Mouse (Mus musculus) mouse trophoblast stem cell (cell line): ENCODE measurements at regions not wholly inside any gene's neighbourhood (a gene's known extent, or its start where the extent isn't known, plus 50 kb on each side); places are given as distances from the start of the nearest gene placed in this dataset.

ENCODE experiments used
- in situ Hi-C, 2 experiments: fragments of 300-500 bp; cut with MseI, MboI; formaldehyde crosslinking; loops; 2 replicates in 1 of 2; 3 replicates in 1 of 2; pipeline ENCODE4 v1.15.1; 2025

DNA sequence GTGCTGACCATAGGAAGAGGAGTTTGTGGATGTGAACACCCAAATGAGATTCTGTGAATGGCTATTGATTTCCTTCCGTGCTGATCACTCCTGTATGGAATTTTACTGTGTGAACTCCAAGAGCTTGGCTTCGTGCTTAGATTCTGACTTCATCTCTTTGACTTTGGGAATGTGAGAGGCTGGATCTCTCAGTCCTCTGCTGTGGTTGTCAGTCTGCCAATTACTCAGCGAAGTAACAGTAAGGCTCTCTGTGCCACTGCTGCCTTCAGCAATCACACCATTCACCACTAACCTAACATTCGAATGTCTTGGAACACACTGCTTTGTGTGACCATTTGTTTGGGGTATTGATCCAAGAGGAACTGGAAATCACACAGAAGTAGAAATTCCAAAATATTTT lies 291.5 kb downstream of the Gm21750 start:
- in situ Hi-C loops = no loop called here

DNA sequence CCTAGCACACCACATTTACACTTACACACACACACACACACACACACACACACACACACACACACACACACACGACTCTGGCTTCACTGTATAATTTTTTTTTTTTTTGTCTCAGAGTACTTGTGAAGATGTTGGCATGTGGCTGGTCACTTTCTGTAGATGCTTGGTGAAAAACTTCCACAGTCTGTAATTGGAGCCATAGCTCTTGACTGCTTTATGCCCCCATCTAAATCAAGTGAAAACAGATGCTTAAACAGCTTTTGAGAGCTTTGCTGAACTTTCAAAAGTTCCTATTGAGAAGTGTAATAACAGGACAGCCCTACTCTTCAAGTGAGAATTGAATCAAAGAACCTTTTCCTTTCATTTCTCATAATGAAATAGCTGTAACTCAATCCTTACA lies 317.7 kb downstream of the Gm21750 start:
- in situ Hi-C loops = no loop called here

DNA sequence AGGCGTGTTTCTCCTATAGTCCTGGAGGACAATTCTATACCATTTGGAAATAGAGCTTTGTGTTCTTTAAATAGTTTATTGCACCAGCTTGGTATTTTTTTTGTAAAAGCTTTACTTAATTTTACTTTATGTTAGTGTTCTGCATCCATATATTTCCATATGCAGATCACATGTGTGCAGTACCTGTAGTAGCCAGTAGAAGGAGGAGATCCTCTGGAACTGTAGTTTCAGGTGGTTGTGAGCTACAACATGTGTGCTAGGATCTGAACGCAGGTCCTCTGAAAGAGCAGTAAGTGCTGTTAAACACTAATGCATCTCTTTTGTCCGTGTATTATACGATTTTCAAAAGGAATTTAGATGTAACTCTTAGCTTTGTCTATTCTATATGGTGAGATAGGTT lies 335.2 kb downstream of the Gm21750 start:
- in situ Hi-C loops = no loop called here

DNA sequence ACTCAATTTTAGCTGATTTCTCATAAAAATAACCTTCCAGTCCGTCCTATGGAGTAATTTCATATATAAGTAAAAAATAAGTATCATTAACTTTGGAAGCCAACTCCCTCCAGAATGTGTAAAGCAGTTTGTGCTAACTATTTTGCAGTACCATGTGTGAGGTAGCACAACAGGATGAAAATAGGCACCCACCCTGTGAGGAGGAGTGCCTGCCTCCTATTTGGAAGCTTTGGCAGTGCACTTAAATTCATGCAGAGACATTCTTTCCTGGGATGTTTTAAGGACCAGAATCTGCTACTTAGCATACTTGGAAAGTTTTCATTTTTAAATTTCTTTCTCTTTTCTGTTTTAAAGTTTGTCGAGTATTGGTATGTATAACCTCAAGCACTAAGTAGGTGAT lies 336.8 kb downstream of the Gm21750 start:
- in situ Hi-C loops = no loop called here

DNA sequence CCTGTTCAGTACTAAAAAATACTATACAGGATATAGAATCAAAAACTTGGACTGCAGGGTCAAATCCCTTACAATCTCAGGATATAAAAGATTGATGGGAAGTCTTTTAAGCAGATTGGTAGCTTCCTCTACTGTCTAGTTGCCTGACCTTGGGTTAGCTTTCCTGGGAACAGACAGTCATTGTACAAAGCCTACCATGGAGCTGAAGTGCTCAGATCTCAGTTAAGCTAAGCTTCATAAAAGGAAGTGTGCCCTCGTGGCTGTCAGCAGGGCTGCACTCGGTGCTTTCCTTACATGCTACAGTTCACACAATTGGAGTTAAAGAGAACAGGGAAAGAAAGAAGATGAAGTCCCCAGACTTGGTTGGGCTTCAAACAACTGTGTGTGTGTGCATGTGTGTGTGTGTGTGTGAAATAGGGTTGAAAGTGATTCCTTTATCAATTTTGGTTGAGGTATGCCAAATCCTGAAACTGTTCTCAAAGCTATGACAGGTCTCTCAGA lies 338.4 kb downstream of the Gm21750 start:
- in situ Hi-C loops = no loop called here

DNA sequence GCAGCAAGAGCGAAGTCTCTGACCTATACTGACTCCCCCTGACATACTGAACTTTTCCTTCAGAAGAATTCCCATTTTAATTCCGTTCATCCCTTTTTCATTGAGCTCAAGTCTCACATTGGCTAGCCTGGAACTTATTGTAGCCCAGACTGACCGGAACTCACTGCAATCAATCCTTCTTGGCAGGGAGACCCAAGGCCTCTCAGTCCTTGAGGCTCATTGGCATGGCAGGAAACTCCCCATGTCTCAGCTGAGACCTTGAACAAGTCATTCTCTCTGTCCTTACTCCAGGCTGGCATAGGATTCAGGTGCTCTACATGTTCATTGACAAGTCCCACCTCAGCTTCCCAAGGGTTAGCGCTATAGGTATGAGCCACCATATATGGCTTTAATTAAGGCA lies 345.9 kb downstream of the Gm21750 start:
- in situ Hi-C loops = no loop called here

DNA sequence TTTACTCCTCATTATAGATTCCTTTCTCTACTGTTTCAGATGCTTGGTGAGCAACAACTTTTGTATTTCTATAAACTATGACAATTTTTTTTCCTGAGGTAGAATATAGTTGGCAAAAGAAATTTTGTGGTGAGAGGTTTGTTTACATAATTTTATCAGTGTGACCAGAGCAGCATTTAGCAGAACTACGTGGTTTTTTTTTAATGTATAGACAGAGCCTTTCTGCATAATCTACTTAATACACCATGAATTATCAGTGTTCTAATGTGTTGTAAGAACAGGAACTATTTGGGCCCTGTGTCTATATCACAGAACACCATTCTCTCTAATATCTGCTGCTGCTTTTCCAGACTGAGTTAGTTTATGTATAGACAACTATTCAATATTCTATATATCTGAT lies 350.5 kb downstream of the Gm21750 start:
- in situ Hi-C loops = no loop called here

DNA sequence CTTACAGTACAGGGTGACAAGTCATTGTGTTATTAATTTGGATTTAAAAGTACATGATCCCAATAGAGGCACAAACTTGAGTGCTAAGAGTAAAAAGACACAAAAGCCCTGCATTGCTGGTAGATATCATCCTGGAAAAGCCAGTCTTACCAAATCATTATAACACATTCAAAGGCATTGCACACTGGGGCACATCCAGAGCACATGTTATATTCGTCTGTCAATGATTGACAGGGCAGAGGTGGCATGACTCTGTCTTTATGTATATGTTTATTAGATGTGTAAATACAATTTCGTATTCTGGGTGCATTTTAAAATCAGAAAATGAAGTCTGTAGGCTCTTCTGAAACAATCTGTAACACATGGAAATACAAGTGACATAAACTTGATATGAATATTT lies 358.4 kb downstream of the Gm21750 start:
- in situ Hi-C loops = no loop called here

DNA sequence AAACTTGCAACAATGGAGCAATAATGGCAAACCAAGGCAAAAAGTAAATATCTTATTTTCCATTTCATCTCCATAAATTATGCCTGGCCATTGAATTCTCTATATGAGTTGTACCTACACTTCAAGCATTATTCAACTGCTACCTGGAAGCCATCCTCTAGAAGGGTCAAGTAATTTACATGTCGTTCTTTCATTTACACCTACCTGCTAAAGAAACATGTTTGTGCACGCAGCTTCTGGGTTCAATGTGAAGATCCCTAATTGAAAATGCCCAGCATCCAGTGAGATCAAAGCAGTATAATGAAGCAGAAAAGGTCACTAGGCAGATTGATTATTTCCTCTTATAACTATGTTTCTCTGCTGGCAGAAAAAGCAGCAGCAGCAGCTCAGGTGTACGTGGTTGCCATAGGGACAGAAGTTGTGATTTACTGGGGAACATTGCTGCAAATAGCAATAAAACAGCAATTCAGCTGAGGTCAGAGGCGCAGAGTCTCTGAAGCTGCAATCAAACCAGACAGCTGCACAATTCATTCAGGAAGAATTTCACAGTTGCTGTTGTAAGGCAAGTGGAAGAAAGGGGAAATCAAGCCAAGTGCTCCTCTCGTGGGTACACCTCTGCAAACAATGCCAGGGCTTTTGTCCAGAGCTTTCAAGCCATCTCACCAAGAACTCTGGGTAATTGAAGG lies 386.1 kb downstream of the Gm21750 start:
- in situ Hi-C loops = no loop called here

DNA sequence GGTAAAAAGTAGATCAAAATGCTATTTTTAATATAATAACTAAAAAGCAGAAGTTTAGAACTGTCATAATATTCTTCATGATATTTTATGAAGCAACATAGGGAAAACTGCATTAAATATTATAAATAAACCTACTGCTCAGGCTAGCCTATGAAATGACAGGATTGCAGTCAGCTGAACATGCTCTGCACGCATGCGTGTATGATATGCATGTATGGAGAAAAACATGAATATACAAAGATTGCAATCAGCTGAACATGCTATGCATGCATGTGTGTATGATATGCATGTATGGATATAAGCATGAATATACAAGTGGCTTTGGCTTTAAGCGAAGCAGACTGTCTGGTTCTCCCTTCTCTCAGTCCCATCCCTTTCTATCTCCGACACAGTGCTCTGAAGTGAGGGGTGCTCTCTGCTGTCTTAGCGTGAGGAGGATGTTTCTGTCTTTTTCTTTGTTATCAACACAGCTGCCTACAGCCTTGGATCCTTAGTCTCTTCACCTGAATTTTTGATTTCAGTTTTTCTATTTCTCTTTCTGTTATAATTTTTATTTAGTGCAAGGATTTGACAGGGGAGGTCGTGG lies 386.8 kb downstream of the Gm21750 start:
- in situ Hi-C loops = no loop called here

DNA sequence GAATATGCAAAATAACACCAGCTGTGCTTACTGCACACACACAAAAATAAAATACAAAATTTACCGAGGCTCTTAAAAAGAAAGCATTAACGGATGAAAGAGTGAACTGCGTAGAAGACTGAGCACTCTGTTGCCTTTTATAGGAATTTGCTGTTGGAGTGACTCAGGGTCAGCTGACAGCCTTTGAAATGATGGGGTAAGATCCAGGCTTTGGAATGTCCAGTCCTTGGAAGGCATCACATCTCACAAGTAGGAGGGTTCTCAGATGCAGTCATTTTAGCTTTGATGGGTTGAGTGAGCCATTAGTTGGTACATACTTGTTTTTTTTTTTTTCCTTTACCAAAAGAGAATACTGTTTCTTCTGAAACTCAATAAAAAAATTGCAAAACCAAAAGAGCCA lies 387.4 kb downstream of the Gm21750 start:
- in situ Hi-C loops = no loop called here

DNA sequence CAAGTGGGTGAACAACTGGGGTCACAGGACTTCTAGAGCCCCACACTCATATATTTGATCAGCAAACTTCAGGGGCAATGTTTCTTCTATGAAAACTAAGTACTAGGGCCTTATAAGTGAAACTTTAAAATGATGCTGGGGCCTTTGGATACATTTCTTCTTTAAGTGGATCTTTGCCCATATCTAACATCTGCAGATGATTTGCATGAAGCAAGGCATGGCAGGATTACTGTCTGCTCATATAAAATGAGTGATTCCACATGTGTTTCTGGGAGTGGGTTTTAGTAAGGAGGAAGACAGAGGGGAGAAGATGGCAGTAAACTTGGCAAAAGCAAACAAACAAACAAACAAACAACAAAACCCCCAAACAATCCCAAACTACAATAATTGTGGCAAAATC lies 405.0 kb downstream of the Gm21750 start:
- in situ Hi-C loops = no loop called here

DNA sequence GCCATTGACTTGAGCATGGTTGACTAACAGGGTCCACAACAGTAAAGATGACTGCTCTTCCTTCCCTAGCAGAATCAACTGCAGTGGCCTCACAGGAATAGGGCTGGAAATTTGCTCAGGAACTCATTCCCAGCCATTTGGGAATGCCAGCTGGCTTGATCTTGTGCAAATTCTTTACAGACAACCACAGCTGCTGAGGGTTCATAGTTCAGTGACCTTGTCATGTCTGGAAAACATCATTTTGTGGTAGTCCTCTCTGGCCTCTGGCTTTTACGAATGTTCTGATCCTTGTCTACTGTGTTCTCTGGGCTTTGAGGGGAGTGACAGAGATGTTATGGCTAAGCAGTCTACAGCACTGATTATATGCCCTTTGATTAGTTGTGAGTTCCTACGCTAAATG lies 432.0 kb downstream of the Gm21750 start:
- in situ Hi-C loops = no loop called here

DNA sequence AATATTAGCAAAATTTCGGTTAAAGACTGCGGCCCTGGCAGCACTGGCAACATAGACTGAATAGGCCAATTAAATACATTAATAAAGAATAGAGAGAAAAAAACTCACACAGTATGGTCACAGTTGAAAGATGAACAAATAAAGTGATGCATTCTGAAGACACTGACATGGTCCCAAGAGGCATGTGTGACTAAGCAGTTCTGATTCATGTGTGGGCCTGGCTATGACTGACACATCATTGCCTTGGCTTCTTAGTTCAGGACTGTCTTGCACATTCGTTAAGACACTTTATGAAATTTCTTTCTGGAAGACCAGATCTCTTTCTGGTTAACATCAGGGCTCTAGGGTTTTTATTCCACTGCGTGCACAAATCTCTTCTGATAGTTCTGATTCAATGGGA lies 438.7 kb downstream of the Gm21750 start:
- in situ Hi-C loops = no loop called here

DNA sequence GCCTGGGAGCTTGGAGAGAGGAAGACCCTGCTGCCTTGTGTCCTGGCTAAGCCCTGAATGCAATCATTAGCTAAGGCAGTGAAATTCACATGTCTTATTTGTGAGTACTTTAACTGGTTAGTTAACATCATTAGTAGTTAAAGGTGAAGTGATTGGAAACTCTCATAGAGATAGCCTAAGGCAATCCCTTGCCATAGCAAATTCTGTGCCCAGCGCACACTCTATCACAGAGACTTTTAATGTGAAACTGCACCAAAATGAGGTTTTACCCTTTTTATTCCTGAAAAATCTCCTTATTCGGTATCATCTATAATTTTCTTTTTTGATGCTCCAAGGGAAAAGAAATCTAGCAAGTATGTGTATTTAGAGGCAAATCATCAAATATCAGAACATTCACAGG lies 451.6 kb downstream of the Gm21750 start:
- in situ Hi-C loops = no loop called here

DNA sequence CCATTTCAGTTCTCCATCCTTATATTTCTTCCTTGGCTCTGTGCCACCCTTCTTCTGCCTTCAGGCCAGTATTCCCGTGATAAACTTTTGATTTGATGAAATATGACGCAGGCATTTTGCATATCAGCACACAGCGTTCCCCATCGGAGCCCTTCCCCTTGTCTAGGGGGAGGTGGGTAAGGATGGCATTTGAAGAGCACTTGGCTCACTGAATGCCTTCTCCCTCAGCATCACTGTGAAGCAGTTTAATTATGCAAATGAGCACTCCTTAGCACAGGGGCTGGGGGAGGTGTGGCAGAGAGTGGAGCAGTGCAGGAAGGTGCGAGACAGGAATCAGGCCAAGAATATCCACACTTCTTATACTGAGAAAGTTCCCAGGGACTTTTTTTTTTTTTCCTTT lies 452.1 kb downstream of the Gm21750 start:
- in situ Hi-C loops = no loop called here

DNA sequence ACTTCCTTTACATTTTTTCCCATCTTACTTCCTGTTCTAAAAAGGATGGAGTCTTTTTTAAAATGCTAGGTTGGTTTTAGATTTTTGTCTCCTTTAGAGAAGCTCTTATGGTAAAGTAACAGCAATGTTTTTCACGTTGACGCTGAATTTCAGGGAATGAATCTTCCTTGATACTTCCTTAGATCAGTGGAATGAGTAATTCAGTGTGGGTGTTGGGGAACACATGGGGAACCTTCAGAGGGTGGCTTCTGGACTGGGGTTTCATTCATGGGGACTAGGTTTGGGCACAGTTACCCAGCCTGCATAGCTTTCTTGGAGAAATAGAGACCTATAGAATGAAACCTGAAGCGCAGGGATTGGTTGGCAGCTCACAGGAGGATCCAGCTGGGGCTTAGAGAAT lies 452.5 kb downstream of the Gm21750 start:
- in situ Hi-C loops = no loop called here

DNA sequence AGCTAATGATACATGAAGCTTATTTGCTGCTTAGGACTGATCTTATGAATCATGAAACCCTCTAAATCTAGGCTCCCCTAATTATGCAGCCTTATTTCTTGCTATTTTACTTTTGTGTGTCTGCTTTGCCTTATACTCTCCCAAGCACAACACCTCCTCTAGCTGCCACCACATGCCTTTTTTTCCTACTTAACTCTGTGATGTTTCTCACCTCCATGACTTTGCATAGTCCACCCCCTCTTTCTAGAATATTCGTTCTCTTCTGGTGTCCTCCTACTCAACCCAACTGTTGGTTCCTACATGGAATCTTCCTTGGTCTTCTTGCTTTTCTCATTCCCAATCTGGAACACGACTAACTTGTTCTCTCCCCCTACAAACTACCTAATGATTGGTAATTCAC lies 456.7 kb downstream of the Gm21750 start:
- in situ Hi-C loops = no loop called here

DNA sequence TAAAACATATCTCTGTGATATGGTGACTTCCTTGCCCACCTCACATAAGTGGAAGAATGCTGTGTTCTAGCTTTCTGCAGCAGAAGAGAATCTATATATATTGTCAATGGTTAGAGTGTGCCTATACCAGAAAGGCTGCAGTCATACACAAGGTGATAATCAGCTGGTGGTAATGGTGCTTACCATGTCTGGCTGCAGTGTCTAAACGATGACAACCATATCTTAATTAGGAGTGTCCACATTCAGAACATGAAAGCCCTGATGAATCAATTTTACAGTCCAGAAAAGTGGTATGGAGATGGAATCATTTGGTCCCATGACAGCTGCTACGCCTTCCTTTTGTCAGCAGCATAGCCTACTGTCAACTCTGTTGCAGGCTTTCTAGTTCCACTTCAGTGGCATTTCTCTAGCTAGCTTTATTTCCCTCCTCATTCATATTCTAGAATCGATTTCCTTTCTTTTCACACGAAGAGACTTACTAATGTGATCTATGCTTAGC lies 484.2 kb downstream of the Gm21750 start:
- in situ Hi-C loops = no loop called here

DNA sequence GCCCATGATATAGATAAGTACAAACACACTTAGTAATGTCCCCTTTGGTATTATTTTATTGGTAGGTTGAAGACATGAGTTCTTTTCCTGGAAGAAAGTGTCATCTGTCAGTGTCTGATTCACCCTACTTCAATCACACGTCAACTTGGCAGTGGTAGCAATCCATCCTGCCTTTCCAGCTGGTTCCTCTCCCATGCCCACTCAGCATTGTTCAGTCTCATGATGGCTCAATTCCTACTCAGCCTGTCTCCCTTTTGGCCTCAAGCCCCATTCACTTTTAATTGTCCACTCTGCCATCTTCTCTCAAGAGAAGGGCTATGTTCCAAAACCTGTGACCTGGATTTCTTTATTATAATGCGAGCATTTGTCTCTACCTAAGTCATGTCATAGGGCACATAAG lies 474.4 kb upstream of the Htr2a start:
- in situ Hi-C loops = no loop called here

DNA sequence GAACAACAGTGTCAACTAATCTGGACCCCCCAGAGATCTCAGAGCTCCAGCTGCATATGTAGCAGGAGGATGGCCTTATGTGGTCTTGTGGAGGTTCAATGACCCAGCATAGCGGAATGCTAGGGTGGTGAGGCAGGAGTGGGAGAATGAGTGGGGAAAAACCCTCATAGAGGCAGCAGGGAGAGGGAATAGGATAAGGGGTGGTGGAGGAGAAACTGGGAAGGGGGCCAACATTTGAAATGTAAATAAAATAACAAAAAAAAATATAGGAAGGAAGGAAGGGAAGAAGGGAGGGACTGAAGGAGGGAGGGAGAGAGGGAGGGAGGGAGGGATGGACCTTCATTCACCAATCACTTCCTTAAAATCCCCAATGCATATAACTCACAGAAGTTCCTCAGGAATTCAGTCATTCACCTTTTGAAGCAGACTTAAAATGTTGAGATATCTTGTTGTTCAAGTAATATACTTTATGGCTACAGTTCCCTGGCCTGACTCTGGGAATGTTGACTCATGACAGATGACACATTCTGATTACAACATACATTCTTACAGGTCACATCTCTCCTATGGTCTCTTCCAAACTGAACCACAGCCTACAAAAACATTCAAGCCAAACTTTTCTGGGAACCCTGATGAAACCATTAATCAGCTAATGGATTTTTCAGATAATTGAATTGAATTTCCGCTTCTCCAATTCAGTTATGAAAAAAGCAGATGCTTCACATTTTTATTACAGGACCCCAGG lies 471.3 kb upstream of the Htr2a start:
- in situ Hi-C loops = no loop called here

DNA sequence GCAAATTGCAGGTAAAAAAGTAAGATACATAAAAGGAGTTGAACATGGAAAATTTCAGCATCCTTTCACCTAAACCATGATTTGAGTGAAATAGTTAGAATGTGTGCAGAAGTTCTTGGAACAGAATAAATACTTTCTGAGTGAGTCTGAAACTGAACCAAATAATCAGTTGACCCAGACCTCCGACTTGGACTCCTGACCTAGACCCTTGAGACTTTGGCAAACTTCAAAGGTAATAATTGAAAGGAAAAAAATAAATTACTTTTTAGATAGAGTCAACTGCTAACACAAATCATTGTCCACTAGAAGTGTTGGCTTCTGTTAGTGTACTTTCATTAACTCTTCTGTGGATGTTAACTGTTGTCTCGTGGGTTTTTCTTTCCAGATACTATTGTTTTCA lies 460.6 kb upstream of the Htr2a start:
- in situ Hi-C loops = no loop called here

DNA sequence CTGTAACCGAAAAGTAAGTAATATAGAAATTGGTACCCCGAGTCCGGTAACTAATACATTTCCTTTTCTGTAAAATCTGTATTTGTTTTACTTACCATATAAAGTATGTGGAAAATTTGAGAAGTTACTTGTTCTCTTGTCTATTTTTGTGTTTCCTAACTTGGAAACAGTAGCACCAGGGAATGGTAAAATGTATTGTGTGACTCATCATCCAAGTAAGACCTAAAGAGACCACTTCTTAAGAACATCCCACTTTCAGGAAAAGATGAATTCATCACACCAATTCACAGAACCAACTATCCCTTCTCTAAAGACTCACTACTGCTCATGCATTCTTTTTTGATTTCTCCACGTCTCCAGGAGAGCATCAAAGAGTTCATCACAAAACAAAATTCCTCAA lies 457.6 kb upstream of the Htr2a start:
- in situ Hi-C loops = no loop called here
